Mouse (Mus musculus): ENCODE results near the gene Ttf2. TPM values are rescaled to one million over a fixed set of nuclear protein-coding genes. Genes with fewer than 3 reads are reported as not detected.

Gene Ttf2
- polyA plus RNA-seq, 1 experiment from 2014 or later = 3.3 TPM

DNA sequence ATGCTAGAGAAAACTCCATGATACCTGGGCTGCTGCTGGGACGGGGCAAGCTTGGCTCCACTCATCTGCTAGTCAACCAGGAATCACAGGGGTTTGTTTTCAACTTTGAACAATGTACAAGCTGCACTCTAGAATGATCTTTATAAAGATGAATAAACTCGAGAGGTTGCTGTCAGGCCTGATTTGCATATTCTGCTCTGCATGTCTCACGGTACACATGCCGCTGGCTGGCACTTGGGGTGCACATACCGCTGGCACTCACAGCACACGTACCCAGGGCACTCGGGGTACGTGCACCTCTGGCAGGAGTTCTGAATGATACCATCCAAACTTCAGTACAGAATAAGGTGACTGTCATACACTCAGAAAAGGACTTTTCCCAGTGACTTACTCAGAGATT, 43.1 kb upstream of the Ttf2 start:
- Histone ChIP-seq H3K27ac (ENCODE audit: low read depth) (no peak overlapping the region), H3K4me3 (ENCODE audit: low read depth, low read length) (no peak overlapping the region), H3K4me2 (ENCODE audit: low read depth, low read length) (no peak overlapping the region), H3K4me1 (ENCODE audit: insufficient read depth) (no peaks in the 10 kb centered on the region), H3K9ac (replicated peaks) (no peak overlapping the region), H3K27me3 (ENCODE audit: insufficient read depth, low read length) (no peaks in the 10 kb centered on the region), H3K9me3 (ENCODE audit: low read length) (no peaks in the 10 kb centered on the region), H3K36me3 (replicated peaks; ENCODE audit: insufficient read depth, low read length) (no peaks in the 10 kb centered on the region)
- no peak for TF ChIP-seq EP300 (IDR thresholded peaks at IDR 0.05; ENCODE audit: low read depth)
- no peak for TF ChIP-seq CTCF (IDR thresholded peaks at IDR 0.05; ENCODE audit: low read depth)
- DNase-seq = no peak
- no peak for ATAC-seq
- 76% methylated on average over 8 of the region's 8 CpGs for WGBS (ENCODE audit: insufficient replicate concordance)

DNA sequence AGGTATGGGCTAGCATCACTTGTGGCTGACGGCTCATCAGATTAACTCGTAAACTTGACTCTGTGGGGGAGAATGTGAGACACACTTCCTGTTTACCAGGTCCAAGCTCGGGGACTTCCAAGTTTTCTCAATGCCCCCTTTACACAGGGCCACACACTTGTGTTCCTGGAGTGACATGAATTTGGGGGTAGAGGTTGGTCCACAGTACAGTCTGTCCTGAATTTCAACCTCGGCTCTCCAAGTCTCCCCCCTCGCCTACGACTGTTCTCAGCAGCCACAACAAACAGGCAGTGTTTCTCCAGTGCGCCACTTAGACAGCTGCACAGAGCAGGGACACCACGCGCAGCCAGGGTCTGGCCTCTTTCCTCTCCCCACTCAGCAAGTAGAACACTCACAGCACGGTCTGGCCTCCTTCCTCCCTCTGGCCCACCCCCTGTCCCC, 42.7 kb upstream of the Ttf2 start:
- DNase-seq (no peak), ATAC-seq (no peak)
- Histone ChIP-seq H3K9me3 (ENCODE audit: low read length) (no peaks in the 10 kb centered on the region), H3K9ac (replicated peaks) (no peak overlapping the region), H3K4me3 (ENCODE audit: low read depth, low read length) (no peak overlapping the region), H3K4me2 (ENCODE audit: low read depth, low read length) (no peak overlapping the region), H3K27ac (ENCODE audit: low read depth) (no peak overlapping the region), H3K27me3 (ENCODE audit: insufficient read depth, low read length) (no peaks in the 10 kb centered on the region), H3K4me1 (ENCODE audit: insufficient read depth) (no peaks in the 10 kb centered on the region), H3K36me3 (replicated peaks; ENCODE audit: insufficient read depth, low read length) (no peaks in the 10 kb centered on the region)
- 42% methylated on average over 10 of the region's 10 CpGs for WGBS (ENCODE audit: insufficient replicate concordance)
- TF ChIP-seq EP300 (IDR thresholded peaks at IDR 0.05; ENCODE audit: low read depth) = no peak
- TF ChIP-seq CTCF (IDR thresholded peaks at IDR 0.05; ENCODE audit: low read depth) = no peak

DNA sequence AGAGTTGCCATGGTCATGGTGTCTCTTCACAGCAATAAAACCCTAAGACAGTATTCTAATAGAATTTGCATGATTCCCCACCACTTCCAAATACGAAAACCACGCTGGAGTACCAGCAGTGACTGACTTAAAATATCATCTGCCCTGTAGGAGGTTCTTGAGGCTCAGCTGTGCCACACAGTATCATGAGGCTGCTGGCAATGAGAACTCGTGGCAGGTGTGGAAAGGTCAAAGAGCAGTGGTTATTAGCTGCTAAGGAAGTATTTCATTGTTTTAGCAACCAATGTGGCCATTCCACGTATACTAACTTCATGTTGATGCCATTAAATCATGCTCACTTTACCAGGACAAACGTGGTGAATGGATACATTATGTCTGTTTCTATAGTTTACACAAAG, 41.7 kb upstream of the Ttf2 start:
- no peaks in the 10 kb centered on the region for H3K4me1 ChIP-seq (ENCODE audit: insufficient read depth)
- H3K4me2 ChIP-seq (ENCODE audit: low read depth, low read length) = no peak overlapping the region
- no peak overlapping the region for H3K4me3 ChIP-seq (ENCODE audit: low read depth, low read length)
- no peak for ATAC-seq
- no peak for DNase-seq
- no peaks in the 10 kb centered on the region for H3K9me3 ChIP-seq (ENCODE audit: low read length)
- no peak overlapping the region for H3K9ac ChIP-seq (replicated peaks)
- WGBS (ENCODE audit: insufficient replicate concordance) = 59% methylated on average over 5 of the region's 5 CpGs
- H3K27ac ChIP-seq (ENCODE audit: low read depth) = no peak overlapping the region
- H3K36me3 ChIP-seq (replicated peaks; ENCODE audit: insufficient read depth, low read length) = no peaks in the 10 kb centered on the region
- no peaks in the 10 kb centered on the region for H3K27me3 ChIP-seq (ENCODE audit: insufficient read depth, low read length)
- TF ChIP-seq EP300 (IDR thresholded peaks at IDR 0.05; ENCODE audit: low read depth) (no peak), CTCF (IDR thresholded peaks at IDR 0.05; ENCODE audit: low read depth) (no peak)

DNA sequence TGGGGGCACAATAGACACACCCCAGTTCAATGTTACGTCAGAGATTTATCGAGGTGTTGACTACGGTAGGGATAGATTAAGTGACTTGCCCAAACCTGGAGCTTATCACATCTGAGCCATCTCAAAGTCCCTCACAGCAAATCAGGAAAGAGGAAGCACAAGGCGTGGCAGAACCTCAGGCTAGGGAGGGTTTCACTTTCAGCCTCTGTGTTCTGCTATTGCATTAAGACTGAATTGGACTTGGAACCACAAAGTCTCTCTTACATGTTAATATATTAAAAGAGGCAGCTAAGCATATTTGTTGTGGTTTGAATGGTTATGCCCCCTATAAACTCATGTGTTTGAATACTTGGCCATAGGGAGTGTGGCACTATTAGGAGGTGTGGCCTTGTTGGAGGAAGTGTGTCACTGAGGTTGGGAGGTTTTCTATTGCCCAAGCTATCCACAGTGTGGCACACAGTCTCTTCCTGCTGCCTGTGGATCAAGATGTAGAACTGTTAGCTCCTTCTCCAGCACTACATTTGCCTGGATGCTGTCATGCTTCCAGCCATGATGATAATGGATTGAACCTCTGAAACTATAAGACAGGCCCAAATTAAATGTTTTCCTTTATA, 41.2 kb upstream of the Ttf2 start:
- H3K9me3 ChIP-seq (ENCODE audit: low read length) = no peaks in the 10 kb centered on the region
- no peak overlapping the region for H3K4me2 ChIP-seq (ENCODE audit: low read depth, low read length)
- TF ChIP-seq EP300 (IDR thresholded peaks at IDR 0.05; ENCODE audit: low read depth) (no peak), CTCF (IDR thresholded peaks at IDR 0.05; ENCODE audit: low read depth) (no peak)
- no peak overlapping the region for H3K4me3 ChIP-seq (ENCODE audit: low read depth, low read length)
- no peak for DNase-seq
- H3K4me1 ChIP-seq (ENCODE audit: insufficient read depth) = no peaks in the 10 kb centered on the region
- peak; percentile 57; the same call in 1 of the 2 replicates for ATAC-seq
- H3K9ac ChIP-seq (replicated peaks) = no peak overlapping the region
- 37% methylated on average over 4 of the region's 4 CpGs for WGBS (ENCODE audit: insufficient replicate concordance)
- no peak overlapping the region for H3K27ac ChIP-seq (ENCODE audit: low read depth)
- H3K27me3 ChIP-seq (ENCODE audit: insufficient read depth, low read length) = no peaks in the 10 kb centered on the region
- no peaks in the 10 kb centered on the region for H3K36me3 ChIP-seq (replicated peaks; ENCODE audit: insufficient read depth, low read length)

DNA sequence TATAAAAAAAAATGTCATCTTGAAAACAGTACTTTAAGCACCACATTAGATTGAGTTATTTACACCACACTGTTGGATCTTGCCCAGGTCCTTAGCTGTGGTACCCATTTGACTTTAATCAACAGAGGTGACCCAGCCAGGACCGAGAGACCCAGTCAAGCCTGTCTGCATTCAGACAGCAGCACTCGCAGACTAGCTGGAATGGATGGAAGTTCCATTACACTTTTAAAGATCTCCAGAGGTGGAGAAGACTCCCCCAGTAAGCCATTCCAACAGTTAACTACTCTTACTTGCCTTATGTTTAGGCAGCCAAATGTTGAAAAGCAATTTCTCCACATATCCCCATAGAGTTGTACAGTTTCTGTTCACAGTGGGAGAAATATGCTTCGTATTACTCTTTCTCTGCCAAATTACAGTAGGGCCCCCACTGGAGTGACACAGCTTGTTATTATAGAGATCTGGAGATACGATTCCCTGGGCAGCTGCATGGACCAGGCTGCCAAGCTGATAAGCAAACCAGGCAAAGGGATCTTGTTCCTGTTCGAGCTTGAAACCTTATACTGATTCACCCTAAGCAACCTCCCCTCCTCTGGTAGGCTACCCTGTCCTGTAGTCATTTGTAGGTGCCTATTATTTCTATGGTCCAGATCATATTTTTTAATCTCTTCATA, 37.8 kb upstream of the Ttf2 start:
- no peak overlapping the region for H3K4me3 ChIP-seq (ENCODE audit: low read depth, low read length)
- H3K9ac ChIP-seq (replicated peaks) = no peak overlapping the region
- no peak overlapping the region for H3K4me2 ChIP-seq (ENCODE audit: low read depth, low read length)
- TF ChIP-seq CTCF (IDR thresholded peaks at IDR 0.05; ENCODE audit: low read depth) = no peak
- TF ChIP-seq EP300 (IDR thresholded peaks at IDR 0.05; ENCODE audit: low read depth) = no peak
- no peaks in the 10 kb centered on the region for H3K4me1 ChIP-seq (ENCODE audit: insufficient read depth)
- no peaks in the 10 kb centered on the region for H3K27me3 ChIP-seq (ENCODE audit: insufficient read depth, low read length)
- H3K9me3 ChIP-seq (ENCODE audit: low read length) = no peaks in the 10 kb centered on the region
- no peak overlapping the region for H3K27ac ChIP-seq (ENCODE audit: low read depth)
- WGBS (ENCODE audit: insufficient replicate concordance) = 62% methylated on average over 5 of the region's 5 CpGs
- H3K36me3 ChIP-seq (replicated peaks; ENCODE audit: insufficient read depth, low read length) = no peaks in the 10 kb centered on the region
- DNase-seq = no peak
- ATAC-seq = no peak

DNA sequence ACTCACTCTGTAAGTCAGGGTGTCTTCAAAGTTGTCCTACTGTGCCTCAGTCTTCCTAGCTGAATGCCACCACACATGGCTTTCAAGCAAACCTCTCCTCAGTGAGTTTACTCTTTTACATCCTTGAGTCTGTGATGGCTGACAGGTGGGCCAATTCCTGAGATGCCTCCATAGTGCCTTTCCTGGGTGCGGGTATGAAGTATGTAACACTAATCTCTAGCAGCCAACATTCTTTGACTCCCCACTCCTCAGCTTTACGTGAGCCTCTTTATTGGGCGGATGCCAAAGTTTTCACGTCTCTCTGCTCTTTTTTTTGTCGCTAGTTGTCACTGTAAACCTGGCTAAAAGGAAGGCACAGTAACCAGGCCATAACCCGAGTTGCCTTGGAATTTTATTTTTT, 35.9 kb upstream of the Ttf2 start:
- Histone ChIP-seq H3K4me1 (ENCODE audit: insufficient read depth) (no peaks in the 10 kb centered on the region), H3K27me3 (ENCODE audit: insufficient read depth, low read length) (no peaks in the 10 kb centered on the region), H3K9me3 (ENCODE audit: low read length) (no peaks in the 10 kb centered on the region), H3K4me2 (ENCODE audit: low read depth, low read length) (no peak overlapping the region), H3K27ac (ENCODE audit: low read depth) (no peak overlapping the region), H3K9ac (replicated peaks) (no peak overlapping the region), H3K36me3 (replicated peaks; ENCODE audit: insufficient read depth, low read length) (no peaks in the 10 kb centered on the region), H3K4me3 (ENCODE audit: low read depth, low read length) (no peak overlapping the region)
- ATAC-seq (no peak), DNase-seq (no peak)
- no peak for TF ChIP-seq CTCF (IDR thresholded peaks at IDR 0.05; ENCODE audit: low read depth)
- no peak for TF ChIP-seq EP300 (IDR thresholded peaks at IDR 0.05; ENCODE audit: low read depth)
- 78% methylated on average over 6 of the region's 6 CpGs for WGBS (ENCODE audit: insufficient replicate concordance)

Data from liver, postnatal 0 days (tissue).